Mouse (Mus musculus): ENCODE results near the gene Sorbs1. TPM values are rescaled to one million over a fixed set of nuclear protein-coding genes. Genes with fewer than 3 reads are reported as not detected.

The Sorbs1 gene
- polyA plus RNA-seq, 1 experiment from 2014 or later, result 37.7 TPM

GRCm38 (mm10) chr19:40498162-40498725 is 15.3 kb downstream of the Sorbs1 start:
- Histone ChIP-seq H3K27me3 (no peaks in the 10 kb centered on the region), H3K9me3 (no peaks in the 10 kb centered on the region), H3K9ac (no peak overlapping the region), H3K4me1 (no peaks in the 10 kb centered on the region), H3K36me3 (no peaks in the 10 kb centered on the region), H3K4me3 (no peak overlapping the region), H3K27ac (no peak overlapping the region), H3K4me2 (no peak overlapping the region)
- no peak for ATAC-seq (ENCODE audit: insufficient number of reproducible peaks, insufficient read depth, low FRiP score, low TSS enrichment, low read depth)
- 63% methylated on average over 6 of the region's 6 CpGs for WGBS

- WGBS, result 91% methylated on average over 11 of the region's 11 CpGs
- H3K4me3 ChIP-seq, result no peak overlapping the region
- no peaks in the 10 kb centered on the region for H3K27me3 ChIP-seq
- H3K9me3 ChIP-seq, result no peaks in the 10 kb centered on the region
- H3K4me2 ChIP-seq, result no peak overlapping the region
- no peak overlapping the region for H3K27ac ChIP-seq
- H3K9ac ChIP-seq, result no peak overlapping the region
- H3K4me1 ChIP-seq, result no peaks in the 10 kb centered on the region
- no peak for ATAC-seq (ENCODE audit: insufficient number of reproducible peaks, insufficient read depth, low FRiP score, low TSS enrichment, low read depth)
- H3K36me3 ChIP-seq, result no peaks in the 10 kb centered on the region
Observed at GRCm38 (mm10) chr19:40496509-40497267, 16.9 kb downstream of the Sorbs1 start.

- Histone ChIP-seq H3K27ac (no peak overlapping the region), H3K27me3 (no peaks in the 10 kb centered on the region), H3K9ac (no peak overlapping the region), H3K36me3 (no peaks in the 10 kb centered on the region), H3K9me3 (no peaks in the 10 kb centered on the region), H3K4me2 (no peak overlapping the region), H3K4me3 (no peak overlapping the region), H3K4me1 (no peaks in the 10 kb centered on the region)
- WGBS, result 76% methylated on average over 4 of the region's 4 CpGs
- ATAC-seq (ENCODE audit: insufficient number of reproducible peaks, insufficient read depth, low FRiP score, low TSS enrichment, low read depth), result no peak
Observed at GRCm38 (mm10) chr19:40496071-40496470, 17.5 kb downstream of the Sorbs1 start.

- Histone ChIP-seq H3K27ac (no peak overlapping the region), H3K27me3 (no peaks in the 10 kb centered on the region)
Observed at GRCm38 (mm10) chr19:40492902-40493301, 20.7 kb downstream of the Sorbs1 start.

GRCm38 (mm10) chr19:40491442-40491841 is 22.1 kb downstream of the Sorbs1 start:
- Histone ChIP-seq H3K4me3 (no peak overlapping the region), H3K9me3 (no peaks in the 10 kb centered on the region), H3K9ac (no peak overlapping the region), H3K27me3 (no peaks in the 10 kb centered on the region), H3K27ac (no peak overlapping the region), H3K4me2 (no peak overlapping the region), H3K4me1 (peaks cover 23% of the 10 kb centered on the region; the same call in 1 of the 2 replicates), H3K36me3 (no peaks in the 10 kb centered on the region)
- 88% methylated on average over 2 of the region's 2 CpGs for WGBS
- ATAC-seq (ENCODE audit: insufficient number of reproducible peaks, insufficient read depth, low FRiP score, low TSS enrichment, low read depth), result no peak

More at GRCm38 (mm10) chr19:40492902-40493301, 20.7 kb downstream of the Sorbs1 start:
- no peak overlapping the region for H3K4me3 ChIP-seq
- H3K4me2 ChIP-seq, result no peak overlapping the region
- no peak for ATAC-seq (ENCODE audit: insufficient number of reproducible peaks, insufficient read depth, low FRiP score, low TSS enrichment, low read depth)
- H3K4me1 ChIP-seq, result peaks cover 18% of the 10 kb centered on the region; the same call in 1 of the 2 replicates
- no peaks in the 10 kb centered on the region for H3K9me3 ChIP-seq
- H3K9ac ChIP-seq, result no peak overlapping the region
- H3K36me3 ChIP-seq, result no peaks in the 10 kb centered on the region
- WGBS, result 78% methylated on average over 9 of the region's 9 CpGs

GRCm38 (mm10) chr19:40490765-40491164 is 22.8 kb downstream of the Sorbs1 start:
- no peak overlapping the region for H3K9ac ChIP-seq
- no peaks in the 10 kb centered on the region for H3K27me3 ChIP-seq
- H3K36me3 ChIP-seq, result no peaks in the 10 kb centered on the region
- H3K4me2 ChIP-seq, result no peak overlapping the region
- H3K27ac ChIP-seq, result no peak overlapping the region
- no peak for ATAC-seq (ENCODE audit: insufficient number of reproducible peaks, insufficient read depth, low FRiP score, low TSS enrichment, low read depth)
- H3K4me1 ChIP-seq, result peaks cover 23% of the 10 kb centered on the region; the same call in 1 of the 2 replicates
- WGBS, result 63% methylated on average over 8 of the region's 8 CpGs
- H3K9me3 ChIP-seq, result no peaks in the 10 kb centered on the region
- no peak overlapping the region for H3K4me3 ChIP-seq

GRCm38 (mm10) chr19:40489633-40490032 is 23.9 kb downstream of the Sorbs1 start:
- Histone ChIP-seq H3K36me3 (no peaks in the 10 kb centered on the region), H3K9ac (no peak overlapping the region), H3K4me3 (no peak overlapping the region), H3K27me3 (no peaks in the 10 kb centered on the region), H3K4me1 (peaks cover 23% of the 10 kb centered on the region; the same call in 1 of the 2 replicates), H3K4me2 (no peak overlapping the region), H3K9me3 (no peaks in the 10 kb centered on the region), H3K27ac (no peak overlapping the region)
- WGBS, result 74% methylated on average over 6 of the region's 6 CpGs
- ATAC-seq (ENCODE audit: insufficient number of reproducible peaks, insufficient read depth, low FRiP score, low TSS enrichment, low read depth), result no peak

GRCm38 (mm10) chr19:40488853-40489454 is 24.6 kb downstream of the Sorbs1 start:
- Histone ChIP-seq H3K4me2 (no peak overlapping the region), H3K27ac (no peak overlapping the region; the same call in 1 of the 2 replicates), H3K4me3 (no peak overlapping the region), H3K4me1 (peaks cover 23% of the 10 kb centered on the region; the same call in 1 of the 2 replicates), H3K9ac (no peak overlapping the region), H3K9me3 (0 out of 2 replicates have a peak, but pooled peaks cover 4% of the 10 kb centered on the region), H3K36me3 (no peaks in the 10 kb centered on the region), H3K27me3 (no peaks in the 10 kb centered on the region)
- ATAC-seq (ENCODE audit: insufficient number of reproducible peaks, insufficient read depth, low FRiP score, low TSS enrichment, low read depth), result no peak
- WGBS, result 73% methylated on average over 8 of the region's 8 CpGs

GRCm38 (mm10) chr19:40487561-40487960 is 26.0 kb downstream of the Sorbs1 start:
- WGBS, result 70% methylated on average over 11 of the region's 11 CpGs
- ATAC-seq (ENCODE audit: insufficient number of reproducible peaks, insufficient read depth, low FRiP score, low TSS enrichment, low read depth), result no peak
- Histone ChIP-seq H3K4me2 (no peak overlapping the region), H3K9me3 (peaks cover 5% of the 10 kb centered on the region; the same call in 1 of the 2 replicates), H3K36me3 (no peaks in the 10 kb centered on the region), H3K4me3 (no peak overlapping the region), H3K4me1 (peaks cover 23% of the 10 kb centered on the region; the same call in 1 of the 2 replicates), H3K27me3 (no peaks in the 10 kb centered on the region), H3K27ac (no peak overlapping the region), H3K9ac (no peak overlapping the region)

- no peak overlapping the region for H3K4me3 ChIP-seq
- no peak for ATAC-seq (ENCODE audit: insufficient number of reproducible peaks, insufficient read depth, low FRiP score, low TSS enrichment, low read depth)
- H3K4me1 ChIP-seq, result peaks cover 11% of the 10 kb centered on the region; the same call in 1 of the 2 replicates
- no peaks in the 10 kb centered on the region for H3K27me3 ChIP-seq
- H3K9me3 ChIP-seq, result peaks cover 5% of the 10 kb centered on the region; the same call in 1 of the 2 replicates
- H3K9ac ChIP-seq, result no peak overlapping the region
- no peaks in the 10 kb centered on the region for H3K36me3 ChIP-seq
- no peak overlapping the region for H3K4me2 ChIP-seq
- no peak overlapping the region for H3K27ac ChIP-seq
- 80% methylated on average over 6 of the region's 6 CpGs for WGBS
Observed at GRCm38 (mm10) chr19:40481115-40481514, 32.5 kb downstream of the Sorbs1 start.

GRCm38 (mm10) chr19:40478161-40478575 is 35.4 kb downstream of the Sorbs1 start:
- no peak overlapping the region for H3K27ac ChIP-seq
- 82% methylated on average over 10 of the region's 10 CpGs for WGBS
- no peak for ATAC-seq (ENCODE audit: insufficient number of reproducible peaks, insufficient read depth, low FRiP score, low TSS enrichment, low read depth)

More at GRCm38 (mm10) chr19:40478161-40478575, 35.4 kb downstream of the Sorbs1 start:
- H3K36me3 ChIP-seq, result no peaks in the 10 kb centered on the region
- no peak overlapping the region for H3K9ac ChIP-seq
- no peak overlapping the region for H3K4me3 ChIP-seq
- no peaks in the 10 kb centered on the region for H3K9me3 ChIP-seq
- no peak overlapping the region for H3K4me2 ChIP-seq
- no peaks in the 10 kb centered on the region for H3K27me3 ChIP-seq
- H3K4me1 ChIP-seq, result peaks cover 11% of the 10 kb centered on the region; the same call in 1 of the 2 replicates

Data from embryonic facial prominence, embryonic 13.5 days (tissue).